Mouse (Mus musculus) liver, embryonic 14.5 days (tissue): Measurements from ENCODE around the gene Plk3.

Experiments used
- CTCF ChIP-seq: IDR thresholded peaks from 2 replicates; pipeline ENCODE4 v1.5.1; 2016; ENCODE audit warnings: antibody characterized with exemption, low read depth, control low read depth
- EP300 ChIP-seq: IDR thresholded peaks from 2 replicates; pipeline ENCODE4 v1.6.1; 2016; ENCODE audit warnings: antibody characterized with exemption, low read depth

- TF ChIP-seq CTCF = no peak
- TF ChIP-seq EP300 = peak; percentile 12; the same call in 1 of the 2 replicates
Measured at GRCm38 (mm10) chr4:117124518-117125347, 9.0 kb downstream of the Plk3 start.
